Mouse (Mus musculus) neural tube, embryonic 11.5 days (tissue): ENCODE results near the gene Map4k3. TPM values are rescaled to one million over a fixed set of nuclear protein-coding genes. Genes with fewer than 3 reads are reported as not detected.

Experiments used
- ATAC-seq: fragments of 200-750 bp; cut with Nextera tagmentation; 2 replicates; pipeline ENCODE4 v1.8.0; 2017; ENCODE audit warnings: moderate number of reproducible peaks, mild to moderate bottlenecking, moderate TSS enrichment, moderate library complexity; ENCODE audit not compliant: insufficient read depth, low FRiP score, low TSS enrichment
- DNase-seq: peaks from one replicate; pipeline ENCODE4 v3.0.0-alpha.2; 2015; ENCODE audit warnings: low spot score
- H3K27ac ChIP-seq: fragments of 300-500 bp; sonication (generic); 2 replicates; pipeline ENCODE4 v1.5.1; 2014; ENCODE audit warnings: low read depth, mild to moderate bottlenecking, low read length
- H3K27me3 ChIP-seq: fragments of 300-500 bp; sonication (generic); 2 replicates; pipeline ENCODE4 v1.6.1; 2014; ENCODE audit warnings: mild to moderate bottlenecking, low read length, mixed read lengths; ENCODE audit not compliant: control insufficient read depth, insufficient read depth
- H3K36me3 ChIP-seq: fragments of 300-500 bp; sonication (generic); 2 replicates; pipeline ENCODE4 v1.6.1; 2014; ENCODE audit warnings: mild to moderate bottlenecking, low read length, moderate library complexity, mixed read lengths; ENCODE audit not compliant: control insufficient read depth, insufficient read depth
- H3K4me1 ChIP-seq: fragments of 300-500 bp; sonication (generic); 2 replicates; pipeline ENCODE4 v1.6.1; 2014; ENCODE audit warnings: low read length, mixed read lengths; ENCODE audit not compliant: control insufficient read depth, insufficient read depth
- H3K4me2 ChIP-seq: fragments of 300-500 bp; sonication (generic); 2 replicates; pipeline ENCODE4 v1.6.1; 2014; ENCODE audit warnings: low read depth, mild to moderate bottlenecking, moderate library complexity
- H3K4me3 ChIP-seq: fragments of 300-500 bp; sonication (generic); 2 replicates; pipeline ENCODE4 v1.5.1; 2014; ENCODE audit warnings: low read depth, low read length
- H3K9ac ChIP-seq: fragments of 300-500 bp; sonication (generic); 2 replicates; pipeline ENCODE4 v1.6.1; 2014; ENCODE audit warnings: mild to moderate bottlenecking, low read length
- H3K9me3 ChIP-seq: fragments of 300-500 bp; sonication (generic); 2 replicates; pipeline ENCODE4 v1.6.1; 2016; ENCODE audit warnings: low read length; ENCODE audit not compliant: control insufficient read depth
- WGBS: fragments of 180-500 bp; shearing (Covaris S2); extraction: QIAGEN DNeasy Blood & Tissue Kit; methylation state at CpG from one replicate; pipeline ENCODE4 v1.1.7; 2014; 5-methylcytosine and 5-hydroxymethylcytosine counted together
- polyA plus RNA-seq: library from polyadenylated mRNA; unstranded; fragments of >200 nt; fragmentation: Nextera tagmentation; extraction: Ambion mirVana; gene quantifications from 2 replicates; pipeline ENCODE4 v1.2.1, GENCODE M21; 2014

Map4k3 gene
- 29.4 and 31.8 TPM in 2 replicates for polyA plus RNA-seq

GRCm38 (mm10) chr17:80728062-80728858 lies at the start of gene Map4k3:
TSS of gene Map4k3 (minus strand) at chr17:80728485.
- 1% methylated on average over 58 of the region's 64 CpGs for WGBS
- peak within 1 kb of the TSS; percentile 69 for H3K4me2 ChIP-seq
- no peaks in the 10 kb centered on the region for H3K36me3 ChIP-seq
- DNase-seq, result peak; percentile 88
- peak within 1 kb of the TSS; percentile 93 for H3K4me3 ChIP-seq
- H3K4me1 ChIP-seq, result peaks cover 9% of the 10 kb centered on the region
- no peaks in the 10 kb centered on the region for H3K9me3 ChIP-seq
- peak; percentile 95 for ATAC-seq
- peak within 1 kb of the TSS; percentile 95 for H3K27ac ChIP-seq
- H3K27me3 ChIP-seq, result no peaks in the 10 kb centered on the region
- H3K9ac ChIP-seq, result peak within 1 kb of the TSS; percentile 96

GRCm38 (mm10) chr17:80777581-80777980 lies 49.3 kb upstream of the Map4k3 start:
- H3K9ac ChIP-seq, result no peak overlapping the region
- 76% methylated on average over 1 of the region's 1 CpGs for WGBS
- H3K9me3 ChIP-seq, result no peaks in the 10 kb centered on the region
- no peaks in the 10 kb centered on the region for H3K27me3 ChIP-seq
- no peak overlapping the region for H3K4me3 ChIP-seq
- no peaks in the 10 kb centered on the region for H3K36me3 ChIP-seq
- ATAC-seq (no peak), DNase-seq (no peak)
- H3K4me1 ChIP-seq, result no peaks in the 10 kb centered on the region
- H3K4me2 ChIP-seq, result no peak overlapping the region
- H3K27ac ChIP-seq, result no peak overlapping the region

GRCm38 (mm10) chr17:80775178-80775788 lies 47.0 kb upstream of the Map4k3 start:
- no peaks in the 10 kb centered on the region for H3K27me3 ChIP-seq
- H3K27ac ChIP-seq, result no peak overlapping the region
- no peak overlapping the region for H3K9ac ChIP-seq
- no peak overlapping the region for H3K4me3 ChIP-seq
- H3K4me2 ChIP-seq, result no peak overlapping the region
- H3K36me3 ChIP-seq, result no peaks in the 10 kb centered on the region
- no peak for ATAC-seq
- H3K4me1 ChIP-seq, result no peaks in the 10 kb centered on the region
- 82% methylated on average over 8 of the region's 8 CpGs for WGBS
- DNase-seq, result no peak
- H3K9me3 ChIP-seq, result no peaks in the 10 kb centered on the region

- WGBS, result 73% methylated on average over 14 of the region's 14 CpGs
- H3K27ac ChIP-seq, result no peak overlapping the region
Observed at GRCm38 (mm10) chr17:80772545-80773453, 44.5 kb upstream of the Map4k3 start.

GRCm38 (mm10) chr17:80770065-80770464 lies 41.8 kb upstream of the Map4k3 start:
- H3K9me3 ChIP-seq, result no peaks in the 10 kb centered on the region
- DNase-seq (no peak), ATAC-seq (no peak)
- no peak overlapping the region for H3K4me2 ChIP-seq
- H3K27ac ChIP-seq, result no peak overlapping the region
- no peaks in the 10 kb centered on the region for H3K27me3 ChIP-seq
- no peaks in the 10 kb centered on the region for H3K36me3 ChIP-seq
- no peaks in the 10 kb centered on the region for H3K4me1 ChIP-seq
- no peak overlapping the region for H3K9ac ChIP-seq
- 78% methylated on average over 1 of the region's 1 CpGs for WGBS
- H3K4me3 ChIP-seq, result no peak overlapping the region

More at GRCm38 (mm10) chr17:80772545-80773453, 44.5 kb upstream of the Map4k3 start:
- Histone ChIP-seq H3K4me3 (no peak overlapping the region), H3K36me3 (no peaks in the 10 kb centered on the region), H3K4me1 (no peaks in the 10 kb centered on the region), H3K27me3 (no peaks in the 10 kb centered on the region), H3K9ac (no peak overlapping the region), H3K9me3 (no peaks in the 10 kb centered on the region), H3K4me2 (no peak overlapping the region)
- ATAC-seq (no peak), DNase-seq (no peak)

GRCm38 (mm10) chr17:80765204-80765603 lies 36.9 kb upstream of the Map4k3 start:
- DNase-seq (no peak), ATAC-seq (no peak)
- Histone ChIP-seq H3K4me3 (no peak overlapping the region), H3K9ac (no peak overlapping the region), H3K36me3 (no peaks in the 10 kb centered on the region), H3K9me3 (no peaks in the 10 kb centered on the region), H3K27me3 (no peaks in the 10 kb centered on the region), H3K27ac (no peak overlapping the region), H3K4me1 (no peaks in the 10 kb centered on the region), H3K4me2 (no peak overlapping the region)
- WGBS, result 76% methylated on average over 2 of the region's 2 CpGs

- Histone ChIP-seq H3K27me3 (no peaks in the 10 kb centered on the region), H3K9ac (no peak overlapping the region), H3K4me1 (no peaks in the 10 kb centered on the region), H3K9me3 (no peaks in the 10 kb centered on the region), H3K4me2 (no peak overlapping the region), H3K4me3 (no peak overlapping the region), H3K27ac (no peak overlapping the region), H3K36me3 (no peaks in the 10 kb centered on the region)
- DNase-seq (no peak), ATAC-seq (no peak)
- WGBS, result 86% methylated on average over 11 of the region's 11 CpGs
Observed at GRCm38 (mm10) chr17:80763065-80763681, 34.9 kb upstream of the Map4k3 start.

- no peak for ATAC-seq
- WGBS, result 79% methylated on average over 9 of the region's 9 CpGs
Observed at GRCm38 (mm10) chr17:80762391-80763040, 34.2 kb upstream of the Map4k3 start.

More at GRCm38 (mm10) chr17:80762391-80763040, 34.2 kb upstream of the Map4k3 start:
- H3K9me3 ChIP-seq, result no peaks in the 10 kb centered on the region
- H3K4me3 ChIP-seq, result no peak overlapping the region
- H3K27ac ChIP-seq, result no peak overlapping the region
- no peaks in the 10 kb centered on the region for H3K27me3 ChIP-seq
- no peak overlapping the region for H3K4me2 ChIP-seq
- no peaks in the 10 kb centered on the region for H3K4me1 ChIP-seq
- no peaks in the 10 kb centered on the region for H3K36me3 ChIP-seq
- no peak for DNase-seq
- H3K9ac ChIP-seq, result no peak overlapping the region
